Mouse (Mus musculus): ENCODE measurements around the gene Metap1. TPM values are rescaled to one million over a fixed set of nuclear protein-coding genes. Genes with fewer than 3 reads are reported as not detected.

Metap1 gene
- total RNA-seq, 2 experiments from 2014 or later: 43.5 to 44.8 TPM

Small RNAs within 50 kb of the gene (microRNA-seq; reads per million reads assigned to microRNA genes)
- gene Mir1956: 0 reads per million in 2 experiments

Other genes with a start within 250 kb of the Metap1 start
- 10 to 100 TPM; 46.4 to 90.8 TPM for gene Adh1, start 228.5 kb downstream of the Metap1 start, total RNA-seq (2021)
- not detected for gene Adh6a, start 176.2 kb downstream of the Metap1 start, total RNA-seq (2021)
- under 1 TPM in 1 of 2 experiments, not detected in 1; 0.16 TPM for gene Adh6b, start 147.7 kb downstream of the Metap1 start, total RNA-seq (2021)
- gene Adh4, start 74.0 kb downstream of the Metap1 start, total RNA-seq (2021): not detected
- 10 to 100 TPM; 65.5 to 69.2 TPM for gene Adh5, start 46.4 kb downstream of the Metap1 start, total RNA-seq (2021)
- gene Eif4e, start 36.7 kb upstream of the Metap1 start, total RNA-seq (2021): 100 to 1,000 TPM; 101 to 108 TPM